Mouse (Mus musculus) myocyte (in vitro differentiated cells): ENCODE measurements at regions not wholly inside any gene's neighbourhood (a gene's known extent, or its start where the extent isn't known, plus 50 kb on each side); places are given as distances from the start of the nearest gene placed in this dataset.

Experiments
- H3K27me3 ChIP-seq: one replicate; pipeline ENCODE4 v1.6.1; 2011; ENCODE audit not compliant: control insufficient read depth, insufficient read depth, insufficient read length
- H3K36me3 ChIP-seq: one replicate; pipeline ENCODE4 v1.6.1; 2011; ENCODE audit not compliant: control insufficient read depth, insufficient read depth
- H3K4me2 ChIP-seq: one replicate; pipeline ENCODE4 v1.6.1; 2011; ENCODE audit warnings: low read depth, control low read depth
- H3K4me3 ChIP-seq: one replicate; pipeline ENCODE4 v1.5.1; 2011; ENCODE audit warnings: mild to moderate bottlenecking, control low read depth, moderate library complexity
- H3K79me2 ChIP-seq: one replicate; pipeline ENCODE4 v1.6.1; 2011; ENCODE audit not compliant: control insufficient read depth, insufficient read depth
- H3ac ChIP-seq: one replicate; pipeline ENCODE4 v1.6.1; 2011; ENCODE audit not compliant: control insufficient read depth, insufficient read length
- CEBPB ChIP-seq: IDR thresholded peaks from 2 replicates; pipeline ENCODE4 v1.6.1; 2011; ENCODE audit warnings: mild to moderate bottlenecking, moderate library complexity; ENCODE audit not compliant: poor library complexity, insufficient read depth, severe bottlenecking
- E2F4 ChIP-seq: IDR thresholded peaks from one replicate; pipeline ENCODE4 v1.6.1; 2011; ENCODE audit warnings: mild to moderate bottlenecking, control low read depth, moderate library complexity; ENCODE audit not compliant: insufficient read depth
- MAX ChIP-seq: IDR thresholded peaks from one replicate; pipeline ENCODE4 v1.6.1; 2011; ENCODE audit warnings: low read depth, mild to moderate bottlenecking, control low read depth
- MYOD1 ChIP-seq, 3 experiments: IDR thresholded peaks; one replicate each; pipeline ENCODE4 v1.6.1; 2011; ENCODE audit warnings: control low read depth in 2 of 3, low read depth in 2 of 3, mild to moderate bottlenecking in 2 of 3, moderate library complexity in 1 of 3; ENCODE audit not compliant: insufficient read length in 2 of 3, control insufficient read depth in 1 of 3
- MYOG ChIP-seq, 3 experiments: IDR thresholded peaks; one replicate each; pipeline ENCODE4 v1.6.1; 2011; ENCODE audit warnings: control low read depth in 2 of 3, low read depth in 2 of 3, mild to moderate bottlenecking in 2 of 3; ENCODE audit not compliant: insufficient read length in 2 of 3, control insufficient read depth in 1 of 3, insufficient read depth in 1 of 3
- POLR2A ChIP-seq: IDR thresholded peaks from one replicate; pipeline ENCODE4 v1.6.1; 2011; ENCODE audit warnings: low read depth, mild to moderate bottlenecking, control low read depth, moderate library complexity; ENCODE audit not compliant: insufficient read length
- POLR2AphosphoS2 ChIP-seq: IDR thresholded peaks from one replicate; pipeline ENCODE4 v1.6.1; 2011; ENCODE audit warnings: low read depth, control low read depth; ENCODE audit not compliant: insufficient read length
- REST ChIP-seq: IDR thresholded peaks from one replicate; pipeline ENCODE4 v1.6.1; 2011; ENCODE audit warnings: mild to moderate bottlenecking, control low read depth, moderate library complexity; ENCODE audit not compliant: insufficient read depth, insufficient read length
- SRF ChIP-seq: IDR thresholded peaks from one replicate; pipeline ENCODE4 v1.6.1; 2011; ENCODE audit warnings: low read depth; ENCODE audit not compliant: control insufficient read depth, insufficient read length
- TCF12 ChIP-seq: IDR thresholded peaks from one replicate; pipeline ENCODE4 v1.6.1; 2011; ENCODE audit warnings: mild to moderate bottlenecking, control low read depth; ENCODE audit not compliant: poor library complexity, insufficient read depth, severe bottlenecking
- TCF3 ChIP-seq: IDR thresholded peaks from one replicate; pipeline ENCODE4 v1.6.1; 2011; ENCODE audit warnings: low read depth, control low read depth; ENCODE audit not compliant: insufficient read length
- USF1 ChIP-seq: IDR thresholded peaks from one replicate; pipeline ENCODE4 v1.6.1; 2011; ENCODE audit warnings: low read depth, mild to moderate bottlenecking, control low read depth, moderate library complexity

- no peaks in the 10 kb centered on the region for H3K36me3 ChIP-seq
- no peaks in the 10 kb centered on the region for H3K27me3 ChIP-seq
- H3K4me3 ChIP-seq: no peak overlapping the region
- TF ChIP-seq MYOG (IDR thresholded peaks at IDR 0.05; ENCODE audit: control insufficient read depth in 1 of 3, insufficient read depth in 1 of 3, insufficient read length in 2 of 3, low read depth in 2 of 3): no peak
- TF ChIP-seq USF1: no peak
- no peak for TF ChIP-seq TCF12
- TF ChIP-seq POLR2A: no peak
- TF ChIP-seq REST: no peak
- no peak for TF ChIP-seq E2F4
- no peak for TF ChIP-seq SRF
- no peak for TF ChIP-seq MYOD1 (IDR thresholded peaks at IDR 0.05; ENCODE audit: control insufficient read depth in 1 of 3, insufficient read length in 2 of 3, low read depth in 2 of 3)
- no peaks in the 10 kb centered on the region for H3K79me2 ChIP-seq
- H3K4me2 ChIP-seq: no peak overlapping the region
- no peak overlapping the region for H3ac ChIP-seq
Observed at GRCm38 (mm10) chr12:118411767-118412430, 110.7 kb upstream of the Sp4 start.

GRCm38 (mm10) chr12:118410917-118411316 is 109.7 kb upstream of the Sp4 start:
- no peak for TF ChIP-seq E2F4
- TF ChIP-seq MYOG (IDR thresholded peaks at IDR 0.05; ENCODE audit: control insufficient read depth in 1 of 3, insufficient read depth in 1 of 3, insufficient read length in 2 of 3, low read depth in 2 of 3): no peak
- no peak for TF ChIP-seq CEBPB
- no peak for TF ChIP-seq SRF
- no peak for TF ChIP-seq TCF12
- TF ChIP-seq USF1: no peak
- TF ChIP-seq MYOD1 (IDR thresholded peaks at IDR 0.05; ENCODE audit: control insufficient read depth in 1 of 3, insufficient read length in 2 of 3, low read depth in 2 of 3): no peak
- no peak for TF ChIP-seq POLR2A
- H3K36me3 ChIP-seq: no peaks in the 10 kb centered on the region
- H3K27me3 ChIP-seq: no peaks in the 10 kb centered on the region
- no peak overlapping the region for H3K4me2 ChIP-seq
- H3K79me2 ChIP-seq: no peaks in the 10 kb centered on the region
- H3K4me3 ChIP-seq: no peak overlapping the region
- H3ac ChIP-seq: no peak overlapping the region

- H3K36me3 ChIP-seq: no peaks in the 10 kb centered on the region
- H3ac ChIP-seq: no peak overlapping the region
- H3K4me3 ChIP-seq: no peak overlapping the region
- H3K4me2 ChIP-seq: no peak overlapping the region
- H3K79me2 ChIP-seq: no peaks in the 10 kb centered on the region
- no peak for TF ChIP-seq TCF3
- TF ChIP-seq POLR2A: no peak
- TF ChIP-seq CEBPB: no peak
- no peak for TF ChIP-seq USF1
- TF ChIP-seq TCF12: no peak
- no peak for TF ChIP-seq MAX
- TF ChIP-seq REST: no peak
- no peak for TF ChIP-seq MYOG (IDR thresholded peaks at IDR 0.05; ENCODE audit: control insufficient read depth in 1 of 3, insufficient read depth in 1 of 3, insufficient read length in 2 of 3, low read depth in 2 of 3)
- no peak for TF ChIP-seq POLR2AphosphoS2
- no peak for TF ChIP-seq E2F4
- H3K27me3 ChIP-seq: no peaks in the 10 kb centered on the region
Observed at GRCm38 (mm10) chr12:118405135-118405534, 103.9 kb upstream of the Sp4 start.

- no peak for TF ChIP-seq REST
- Histone ChIP-seq H3K4me3 (no peak overlapping the region), H3K4me2 (no peak overlapping the region)
Observed at GRCm38 (mm10) chr12:118404171-118404570, 102.9 kb upstream of the Sp4 start.

GRCm38 (mm10) chr12:118403519-118404087 is 102.4 kb upstream of the Sp4 start:
- no peaks in the 10 kb centered on the region for H3K36me3 ChIP-seq
- TF ChIP-seq POLR2A: no peak
- TF ChIP-seq CEBPB: no peak
- TF ChIP-seq REST: no peak
- TF ChIP-seq E2F4: no peak
- TF ChIP-seq MAX: no peak
- no peak for TF ChIP-seq SRF
- no peak overlapping the region for H3K4me3 ChIP-seq
- H3ac ChIP-seq: no peak overlapping the region
- H3K79me2 ChIP-seq: no peaks in the 10 kb centered on the region
- no peak overlapping the region for H3K4me2 ChIP-seq
- H3K27me3 ChIP-seq: no peaks in the 10 kb centered on the region

More at GRCm38 (mm10) chr12:118404171-118404570, 102.9 kb upstream of the Sp4 start:
- no peak overlapping the region for H3ac ChIP-seq
- H3K79me2 ChIP-seq: no peaks in the 10 kb centered on the region
- H3K36me3 ChIP-seq: no peaks in the 10 kb centered on the region
- no peaks in the 10 kb centered on the region for H3K27me3 ChIP-seq

- Histone ChIP-seq H3K4me3 (no peak overlapping the region), H3K79me2 (no peaks in the 10 kb centered on the region), H3ac (no peak overlapping the region), H3K36me3 (no peaks in the 10 kb centered on the region), H3K27me3 (no peaks in the 10 kb centered on the region), H3K4me2 (no peak overlapping the region)
- TF ChIP-seq POLR2AphosphoS2: no peak
- TF ChIP-seq MAX: no peak
Observed at GRCm38 (mm10) chr12:118401377-118401776, 100.1 kb upstream of the Sp4 start.
